Mouse (Mus musculus): ENCODE measurements around the gene Kif18a. TPM values are rescaled to one million over a fixed set of nuclear protein-coding genes. Genes with fewer than 3 reads are reported as not detected.

The Kif18a gene
- polyA plus RNA-seq, 1 experiment from 2014 or later, result 35.8 TPM

GRCm38 (mm10) chr2:109334237-109334636 lies 53.7 kb downstream of the Kif18a start:
- WGBS, result 96% methylated on average over 5 of the region's 5 CpGs
- no peaks in the 10 kb centered on the region for H3K9me3 ChIP-seq (ENCODE audit: control insufficient read depth, low read length)
- no peak overlapping the region for H3K4me2 ChIP-seq (ENCODE audit: low read depth)
- ATAC-seq (ENCODE audit: insufficient read depth, low FRiP score, low TSS enrichment), result no peak
- no peak overlapping the region for H3K27ac ChIP-seq (ENCODE audit: low read depth, low read length)
- H3K9ac ChIP-seq (ENCODE audit: low read length), result no peak overlapping the region
- no peaks in the 10 kb centered on the region for H3K27me3 ChIP-seq (ENCODE audit: control insufficient read depth, insufficient read depth, low read length)
- H3K4me1 ChIP-seq (ENCODE audit: control insufficient read depth, insufficient read depth, low read length), result no peaks in the 10 kb centered on the region
- no peak for DNase-seq (ENCODE audit: low spot score)
- no peaks in the 10 kb centered on the region; the same call in 1 of the 2 replicates for H3K36me3 ChIP-seq (ENCODE audit: control insufficient read depth, insufficient read depth, low read length)
- H3K4me3 ChIP-seq (ENCODE audit: low read depth, low read length), result no peak overlapping the region

GRCm38 (mm10) chr2:109335765-109336164 lies 55.2 kb downstream of the Kif18a start:
- no peak overlapping the region for H3K9ac ChIP-seq (ENCODE audit: low read length)
- H3K4me3 ChIP-seq (ENCODE audit: low read depth, low read length), result no peak overlapping the region
- ATAC-seq (ENCODE audit: insufficient read depth, low FRiP score, low TSS enrichment) (no peak), DNase-seq (ENCODE audit: low spot score) (no peak)
- no peak overlapping the region for H3K27ac ChIP-seq (ENCODE audit: low read depth, low read length)
- no peaks in the 10 kb centered on the region for H3K9me3 ChIP-seq (ENCODE audit: control insufficient read depth, low read length)
- H3K4me1 ChIP-seq (ENCODE audit: control insufficient read depth, insufficient read depth, low read length), result no peaks in the 10 kb centered on the region
- WGBS, result 90% methylated on average over 1 of the region's 1 CpGs
- H3K4me2 ChIP-seq (ENCODE audit: low read depth), result no peak overlapping the region
- no peaks in the 10 kb centered on the region for H3K27me3 ChIP-seq (ENCODE audit: control insufficient read depth, insufficient read depth, low read length)
- H3K36me3 ChIP-seq (ENCODE audit: control insufficient read depth, insufficient read depth, low read length), result no peaks in the 10 kb centered on the region; the same call in 1 of the 2 replicates

GRCm38 (mm10) chr2:109345386-109345785 lies 64.8 kb downstream of the Kif18a start:
- DNase-seq (ENCODE audit: low spot score) (no peak), ATAC-seq (ENCODE audit: insufficient read depth, low FRiP score, low TSS enrichment) (no peak)
- H3K36me3 ChIP-seq (ENCODE audit: control insufficient read depth, insufficient read depth, low read length), result no peaks in the 10 kb centered on the region
- H3K27ac ChIP-seq (ENCODE audit: low read depth, low read length), result no peak overlapping the region
- no peak overlapping the region for H3K4me2 ChIP-seq (ENCODE audit: low read depth)
- H3K4me1 ChIP-seq (ENCODE audit: control insufficient read depth, insufficient read depth, low read length), result no peaks in the 10 kb centered on the region
- H3K9me3 ChIP-seq (ENCODE audit: control insufficient read depth, low read length), result no peaks in the 10 kb centered on the region
- WGBS, result 91% methylated on average over 4 of the region's 4 CpGs
- H3K9ac ChIP-seq (ENCODE audit: low read length), result no peak overlapping the region
- H3K27me3 ChIP-seq (ENCODE audit: control insufficient read depth, insufficient read depth, low read length), result no peaks in the 10 kb centered on the region
- no peak overlapping the region for H3K4me3 ChIP-seq (ENCODE audit: low read depth, low read length)

- WGBS, result 82% methylated on average over 4 of the region's 4 CpGs
- Histone ChIP-seq H3K36me3 (ENCODE audit: control insufficient read depth, insufficient read depth, low read length) (no peaks in the 10 kb centered on the region), H3K4me2 (ENCODE audit: low read depth) (no peak overlapping the region), H3K9me3 (ENCODE audit: control insufficient read depth, low read length) (no peaks in the 10 kb centered on the region), H3K27ac (ENCODE audit: low read depth, low read length) (no peak overlapping the region), H3K4me3 (ENCODE audit: low read depth, low read length) (no peak overlapping the region), H3K9ac (ENCODE audit: low read length) (no peak overlapping the region), H3K4me1 (ENCODE audit: control insufficient read depth, insufficient read depth, low read length) (no peaks in the 10 kb centered on the region), H3K27me3 (ENCODE audit: control insufficient read depth, insufficient read depth, low read length) (no peaks in the 10 kb centered on the region)
- no peak for ATAC-seq (ENCODE audit: insufficient read depth, low FRiP score, low TSS enrichment)
- DNase-seq (ENCODE audit: low spot score), result no peak
Measured at GRCm38 (mm10) chr2:109348742-109349141, 68.2 kb downstream of the Kif18a start.

GRCm38 (mm10) chr2:109358456-109359141 lies 78.1 kb downstream of the Kif18a start:
- Histone ChIP-seq H3K4me1 (ENCODE audit: control insufficient read depth, insufficient read depth, low read length) (no peaks in the 10 kb centered on the region), H3K4me3 (ENCODE audit: low read depth, low read length) (no peak overlapping the region), H3K4me2 (ENCODE audit: low read depth) (no peak overlapping the region), H3K27me3 (ENCODE audit: control insufficient read depth, insufficient read depth, low read length) (no peaks in the 10 kb centered on the region), H3K9ac (ENCODE audit: low read length) (no peak overlapping the region), H3K36me3 (ENCODE audit: control insufficient read depth, insufficient read depth, low read length) (no peaks in the 10 kb centered on the region), H3K9me3 (ENCODE audit: control insufficient read depth, low read length) (no peaks in the 10 kb centered on the region), H3K27ac (ENCODE audit: low read depth, low read length) (no peak overlapping the region)
- 45% methylated on average over 3 of the region's 3 CpGs for WGBS
- DNase-seq (ENCODE audit: low spot score) (no peak), ATAC-seq (ENCODE audit: insufficient read depth, low FRiP score, low TSS enrichment) (no peak)

- H3K4me3 ChIP-seq (ENCODE audit: low read depth, low read length), result no peak overlapping the region
- no peaks in the 10 kb centered on the region for H3K36me3 ChIP-seq (ENCODE audit: control insufficient read depth, insufficient read depth, low read length)
- DNase-seq (ENCODE audit: low spot score), result no peak
- no peaks in the 10 kb centered on the region for H3K4me1 ChIP-seq (ENCODE audit: control insufficient read depth, insufficient read depth, low read length)
- H3K27ac ChIP-seq (ENCODE audit: low read depth, low read length), result no peak overlapping the region
- no peak for ATAC-seq (ENCODE audit: insufficient read depth, low FRiP score, low TSS enrichment)
- WGBS, result 70% methylated on average over 1 of the region's 1 CpGs
- H3K27me3 ChIP-seq (ENCODE audit: control insufficient read depth, insufficient read depth, low read length), result no peaks in the 10 kb centered on the region
- H3K9me3 ChIP-seq (ENCODE audit: control insufficient read depth, low read length), result no peaks in the 10 kb centered on the region
- H3K9ac ChIP-seq (ENCODE audit: low read length), result no peak overlapping the region
- H3K4me2 ChIP-seq (ENCODE audit: low read depth), result no peak overlapping the region
Measured at GRCm38 (mm10) chr2:109365962-109366361, 85.4 kb downstream of the Kif18a start.

- 39% methylated on average over 2 of the region's 2 CpGs for WGBS
- H3K9ac ChIP-seq (ENCODE audit: low read length), result no peak overlapping the region
- no peaks in the 10 kb centered on the region for H3K4me1 ChIP-seq (ENCODE audit: control insufficient read depth, insufficient read depth, low read length)
- no peak for DNase-seq (ENCODE audit: low spot score)
- no peaks in the 10 kb centered on the region for H3K9me3 ChIP-seq (ENCODE audit: control insufficient read depth, low read length)
- H3K4me2 ChIP-seq (ENCODE audit: low read depth), result no peak overlapping the region
- no peak for ATAC-seq (ENCODE audit: insufficient read depth, low FRiP score, low TSS enrichment)
- no peak overlapping the region for H3K27ac ChIP-seq (ENCODE audit: low read depth, low read length)
- H3K36me3 ChIP-seq (ENCODE audit: control insufficient read depth, insufficient read depth, low read length), result no peaks in the 10 kb centered on the region
- no peaks in the 10 kb centered on the region for H3K27me3 ChIP-seq (ENCODE audit: control insufficient read depth, insufficient read depth, low read length)
- H3K4me3 ChIP-seq (ENCODE audit: low read depth, low read length), result no peak overlapping the region
Measured at GRCm38 (mm10) chr2:109374881-109375280, 94.3 kb downstream of the Kif18a start.

GRCm38 (mm10) chr2:109384019-109384418 lies 103.5 kb downstream of the Kif18a start:
- no peaks in the 10 kb centered on the region for H3K27me3 ChIP-seq (ENCODE audit: control insufficient read depth, insufficient read depth, low read length)
- DNase-seq (ENCODE audit: low spot score) (no peak), ATAC-seq (ENCODE audit: insufficient read depth, low FRiP score, low TSS enrichment) (no peak)
- H3K36me3 ChIP-seq (ENCODE audit: control insufficient read depth, insufficient read depth, low read length), result no peaks in the 10 kb centered on the region
- no peak overlapping the region for H3K4me3 ChIP-seq (ENCODE audit: low read depth, low read length)
- H3K9me3 ChIP-seq (ENCODE audit: control insufficient read depth, low read length), result no peaks in the 10 kb centered on the region
- H3K4me2 ChIP-seq (ENCODE audit: low read depth), result no peak overlapping the region
- H3K27ac ChIP-seq (ENCODE audit: low read depth, low read length), result no peak overlapping the region
- H3K9ac ChIP-seq (ENCODE audit: low read length), result no peak overlapping the region
- 82% methylated on average over 1 of the region's 1 CpGs for WGBS
- no peaks in the 10 kb centered on the region for H3K4me1 ChIP-seq (ENCODE audit: control insufficient read depth, insufficient read depth, low read length)

GRCm38 (mm10) chr2:109386211-109386610 lies 105.7 kb downstream of the Kif18a start:
- Histone ChIP-seq H3K27ac (ENCODE audit: low read depth, low read length) (no peak overlapping the region), H3K27me3 (ENCODE audit: control insufficient read depth, insufficient read depth, low read length) (no peaks in the 10 kb centered on the region), H3K4me2 (ENCODE audit: low read depth) (no peak overlapping the region), H3K9me3 (ENCODE audit: control insufficient read depth, low read length) (no peaks in the 10 kb centered on the region), H3K36me3 (ENCODE audit: control insufficient read depth, insufficient read depth, low read length) (no peaks in the 10 kb centered on the region), H3K9ac (ENCODE audit: low read length) (no peak overlapping the region), H3K4me3 (ENCODE audit: low read depth, low read length) (no peak overlapping the region), H3K4me1 (ENCODE audit: control insufficient read depth, insufficient read depth, low read length) (no peaks in the 10 kb centered on the region)
- no peak for DNase-seq (ENCODE audit: low spot score)
- 21% methylated on average over 1 of the region's 1 CpGs for WGBS
- ATAC-seq (ENCODE audit: insufficient read depth, low FRiP score, low TSS enrichment), result no peak

Data from neural tube, embryonic 11.5 days (tissue).